Mouse (Mus musculus): ENCODE data around the gene Kmt2c. TPM values are rescaled to one million over a fixed set of nuclear protein-coding genes. Genes with fewer than 3 reads are reported as not detected.

The Kmt2c gene
- polyA plus RNA-seq, 1 experiment from 2014 or later, result 7.0 TPM

DNA sequence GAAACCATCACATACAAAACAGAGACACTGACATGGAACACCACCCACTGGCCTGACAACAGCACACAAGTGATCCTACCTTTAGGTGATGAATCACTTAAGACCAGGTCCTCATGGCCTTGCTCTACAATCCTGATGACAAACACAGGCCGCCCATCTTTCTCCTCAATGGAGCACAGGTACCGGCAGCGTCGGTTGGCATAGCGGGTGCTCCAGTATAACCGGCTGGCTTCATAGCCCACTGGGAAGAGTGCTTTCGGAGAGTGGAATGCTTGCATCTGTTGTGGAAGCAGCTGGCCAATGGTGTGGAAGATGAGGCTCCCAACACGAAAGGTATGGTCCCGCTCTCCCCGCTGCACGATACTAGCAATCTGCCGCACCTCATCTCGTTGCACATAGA, 214.6 kb downstream of the Kmt2c start:
- Histone ChIP-seq H3K4me3 (ENCODE audit: low read depth, low read length) (no peak overlapping the region), H3K4me1 (replicated peaks; ENCODE audit: control insufficient read depth, insufficient read depth, low read length) (no peaks in the 10 kb centered on the region), H3K36me3 (ENCODE audit: control insufficient read depth, insufficient read depth) (peaks cover 79% of the 10 kb centered on the region), H3K9me3 (ENCODE audit: control insufficient read depth) (no peaks in the 10 kb centered on the region), H3K4me2 (replicated peaks; ENCODE audit: low read depth) (no peak overlapping the region), H3K9ac (ENCODE audit: low read depth, low read length) (no peak overlapping the region), H3K27me3 (replicated peaks; ENCODE audit: control insufficient read depth, insufficient read depth, low read length) (no peaks in the 10 kb centered on the region), H3K27ac (ENCODE audit: low read depth, low read length) (no peak overlapping the region)
- ATAC-seq, result no peak
- TF ChIP-seq CTCF (IDR thresholded peaks at IDR 0.05; ENCODE audit: low read depth), result no peak
- WGBS, result 96% methylated on average over 13 of the region's 13 CpGs

DNA sequence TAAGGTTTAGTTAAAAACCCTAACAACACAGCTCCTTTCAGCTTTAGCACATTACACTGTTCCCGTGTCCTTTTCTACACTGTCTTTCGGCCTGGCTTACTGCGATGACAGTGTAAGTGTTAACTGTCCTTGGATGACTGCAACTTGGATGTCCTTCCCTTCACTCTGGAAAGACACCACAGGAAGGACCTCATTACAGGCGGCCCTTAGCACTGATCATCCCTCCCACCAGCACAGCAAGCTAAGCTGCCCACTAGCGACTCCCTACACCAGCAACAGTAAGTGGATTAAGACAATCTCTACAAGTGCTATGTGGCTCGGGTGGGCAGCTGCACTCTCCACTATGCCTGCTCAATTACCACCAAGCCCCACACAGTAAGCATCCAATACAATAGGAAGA, 222.2 kb downstream of the Kmt2c start:
- H3K4me2 ChIP-seq (replicated peaks; ENCODE audit: low read depth), result no peak overlapping the region
- no peaks in the 10 kb centered on the region for H3K4me1 ChIP-seq (replicated peaks; ENCODE audit: control insufficient read depth, insufficient read depth, low read length)
- H3K9ac ChIP-seq (ENCODE audit: low read depth, low read length), result no peak overlapping the region
- no peak for ATAC-seq
- TF ChIP-seq CTCF (IDR thresholded peaks at IDR 0.05; ENCODE audit: low read depth), result no peak
- WGBS, result 88% methylated on average over 6 of the region's 6 CpGs
- H3K27ac ChIP-seq (ENCODE audit: low read depth, low read length), result no peak overlapping the region
- no peaks in the 10 kb centered on the region for H3K27me3 ChIP-seq (replicated peaks; ENCODE audit: control insufficient read depth, insufficient read depth, low read length)
- peaks cover 66% of the 10 kb centered on the region for H3K36me3 ChIP-seq (ENCODE audit: control insufficient read depth, insufficient read depth)
- no peaks in the 10 kb centered on the region for H3K9me3 ChIP-seq (ENCODE audit: control insufficient read depth)
- no peak overlapping the region for H3K4me3 ChIP-seq (ENCODE audit: low read depth, low read length)

DNA sequence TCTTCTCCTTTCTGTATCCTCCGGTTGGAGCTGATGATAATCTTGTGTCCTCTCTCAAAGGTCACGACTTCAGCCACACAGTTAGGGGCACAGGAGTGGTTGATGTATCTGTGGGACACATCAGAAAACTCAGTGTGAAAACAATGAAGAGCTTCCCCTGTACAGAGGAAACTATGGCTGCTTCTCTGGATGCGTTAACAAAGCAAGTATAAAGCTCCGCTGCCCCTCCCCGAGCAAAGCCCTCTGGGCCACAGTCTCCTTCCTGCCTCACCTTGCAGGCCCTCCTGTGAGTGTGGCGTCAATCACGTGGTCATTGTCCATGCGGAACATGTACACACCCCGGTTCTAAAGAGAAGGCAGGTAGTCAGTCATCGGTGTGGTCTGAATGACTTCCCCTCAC, 223.0 kb downstream of the Kmt2c start:
- H3K9ac ChIP-seq (ENCODE audit: low read depth, low read length), result no peak overlapping the region
- no peak for ATAC-seq
- peaks cover 59% of the 10 kb centered on the region for H3K36me3 ChIP-seq (ENCODE audit: control insufficient read depth, insufficient read depth)
- H3K27me3 ChIP-seq (replicated peaks; ENCODE audit: control insufficient read depth, insufficient read depth, low read length), result no peaks in the 10 kb centered on the region
- WGBS, result 85% methylated on average over 10 of the region's 10 CpGs
- no peaks in the 10 kb centered on the region for H3K9me3 ChIP-seq (ENCODE audit: control insufficient read depth)
- no peak overlapping the region for H3K4me3 ChIP-seq (ENCODE audit: low read depth, low read length)
- no peaks in the 10 kb centered on the region for H3K4me1 ChIP-seq (replicated peaks; ENCODE audit: control insufficient read depth, insufficient read depth, low read length)
- no peak for TF ChIP-seq CTCF (IDR thresholded peaks at IDR 0.05; ENCODE audit: low read depth)
- H3K4me2 ChIP-seq (replicated peaks; ENCODE audit: low read depth), result no peak overlapping the region
- H3K27ac ChIP-seq (ENCODE audit: low read depth, low read length), result no peak overlapping the region

DNA sequence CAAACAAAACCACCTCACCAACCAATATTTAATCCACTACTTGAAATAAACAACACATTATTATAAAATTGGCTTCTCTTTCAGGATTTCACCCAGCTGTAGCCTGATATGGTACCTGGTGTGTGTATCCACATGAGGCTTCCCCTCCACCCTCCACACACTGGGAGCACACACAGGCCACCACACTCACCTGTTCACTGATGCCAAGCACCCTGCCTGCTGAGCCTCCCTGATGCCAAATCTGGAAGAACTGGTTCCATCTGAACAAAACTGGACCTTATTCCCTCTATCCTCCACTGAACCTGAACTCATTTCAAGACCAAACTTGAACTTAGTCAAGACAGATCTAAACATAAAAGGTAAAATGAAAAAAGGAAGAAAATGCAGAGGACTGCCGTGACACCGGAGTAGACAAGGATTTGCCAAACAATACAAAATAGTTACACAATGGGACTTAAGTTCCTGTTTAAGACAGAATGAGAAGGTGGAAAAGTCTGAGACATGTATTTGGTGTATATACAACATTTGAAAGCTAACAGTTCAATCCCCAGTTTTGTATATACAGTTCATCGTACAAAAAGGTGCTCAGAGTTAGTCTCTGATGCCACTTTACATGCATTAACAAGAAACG, 230.2 kb downstream of the Kmt2c start:
- H3K36me3 ChIP-seq (ENCODE audit: control insufficient read depth, insufficient read depth), result peaks cover 52% of the 10 kb centered on the region
- WGBS, result 91% methylated on average over 4 of the region's 4 CpGs
- no peaks in the 10 kb centered on the region for H3K4me1 ChIP-seq (replicated peaks; ENCODE audit: control insufficient read depth, insufficient read depth, low read length)
- H3K9ac ChIP-seq (ENCODE audit: low read depth, low read length), result no peak overlapping the region
- H3K4me2 ChIP-seq (replicated peaks; ENCODE audit: low read depth), result no peak overlapping the region
- TF ChIP-seq CTCF (IDR thresholded peaks at IDR 0.05; ENCODE audit: low read depth), result no peak
- H3K9me3 ChIP-seq (ENCODE audit: control insufficient read depth), result no peaks in the 10 kb centered on the region
- H3K27ac ChIP-seq (ENCODE audit: low read depth, low read length), result no peak overlapping the region
- no peak overlapping the region for H3K4me3 ChIP-seq (ENCODE audit: low read depth, low read length)
- H3K27me3 ChIP-seq (replicated peaks; ENCODE audit: control insufficient read depth, insufficient read depth, low read length), result no peaks in the 10 kb centered on the region
- no peak for ATAC-seq

DNA sequence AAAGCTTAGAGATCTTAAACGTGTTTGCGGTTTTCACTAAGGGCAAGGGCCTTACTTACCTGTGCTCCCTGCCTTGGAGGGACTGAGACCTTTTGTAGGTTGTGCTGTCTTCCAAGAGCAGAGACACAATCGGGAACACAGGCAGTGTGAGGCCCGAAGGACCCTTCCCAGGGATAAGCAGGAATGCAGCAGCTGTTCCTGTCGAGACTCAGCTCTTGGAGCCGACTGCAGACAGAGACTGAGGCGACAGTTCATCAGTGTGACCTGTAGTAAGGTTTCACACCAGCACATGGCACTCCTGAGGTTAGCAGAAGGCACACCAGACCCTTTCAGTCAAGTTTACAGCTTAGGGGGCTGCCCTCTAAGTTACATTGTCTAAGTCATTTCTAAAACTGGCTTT, 236.3 kb downstream of the Kmt2c start:
- WGBS, result 75% methylated on average over 7 of the region's 7 CpGs
- Histone ChIP-seq H3K4me2 (replicated peaks; ENCODE audit: low read depth) (no peak overlapping the region), H3K36me3 (ENCODE audit: control insufficient read depth, insufficient read depth) (peaks cover 84% of the 10 kb centered on the region), H3K9me3 (ENCODE audit: control insufficient read depth) (no peaks in the 10 kb centered on the region), H3K27me3 (replicated peaks; ENCODE audit: control insufficient read depth, insufficient read depth, low read length) (no peaks in the 10 kb centered on the region), H3K4me3 (ENCODE audit: low read depth, low read length) (no peak overlapping the region), H3K27ac (ENCODE audit: low read depth, low read length) (no peak overlapping the region), H3K9ac (ENCODE audit: low read depth, low read length) (no peak overlapping the region), H3K4me1 (replicated peaks; ENCODE audit: control insufficient read depth, insufficient read depth, low read length) (no peaks in the 10 kb centered on the region)
- TF ChIP-seq CTCF (IDR thresholded peaks at IDR 0.05; ENCODE audit: low read depth), result no peak
- ATAC-seq, result no peak

DNA sequence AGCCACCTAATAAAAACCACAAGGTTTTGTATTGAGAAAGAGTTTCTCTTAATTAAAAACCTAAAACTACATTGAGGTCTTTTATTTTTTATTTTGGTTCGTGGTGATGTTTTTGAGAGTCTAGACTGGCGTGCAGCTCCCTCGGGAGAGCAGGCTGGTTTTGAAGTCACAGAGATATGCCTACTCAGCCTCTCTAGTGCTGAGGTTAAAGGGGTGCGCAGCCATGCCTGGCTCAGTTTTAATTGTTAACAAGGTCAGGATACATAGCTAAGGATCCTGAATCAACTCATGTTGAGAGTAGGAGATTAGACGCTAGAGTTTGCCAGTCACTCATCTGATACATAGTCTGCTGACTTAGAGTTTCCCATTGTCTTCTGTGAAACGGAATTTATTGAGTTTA, 237.1 kb downstream of the Kmt2c start:
- Histone ChIP-seq H3K27me3 (replicated peaks; ENCODE audit: control insufficient read depth, insufficient read depth, low read length) (no peaks in the 10 kb centered on the region), H3K9ac (ENCODE audit: low read depth, low read length) (no peak overlapping the region), H3K9me3 (ENCODE audit: control insufficient read depth) (no peaks in the 10 kb centered on the region), H3K4me2 (replicated peaks; ENCODE audit: low read depth) (no peak overlapping the region), H3K27ac (ENCODE audit: low read depth, low read length) (no peak overlapping the region), H3K36me3 (ENCODE audit: control insufficient read depth, insufficient read depth) (peaks cover 79% of the 10 kb centered on the region), H3K4me3 (ENCODE audit: low read depth, low read length) (no peak overlapping the region), H3K4me1 (replicated peaks; ENCODE audit: control insufficient read depth, insufficient read depth, low read length) (no peaks in the 10 kb centered on the region)
- no peak for TF ChIP-seq CTCF (IDR thresholded peaks at IDR 0.05; ENCODE audit: low read depth)
- no peak for ATAC-seq
- 82% methylated on average over 6 of the region's 6 CpGs for WGBS

DNA sequence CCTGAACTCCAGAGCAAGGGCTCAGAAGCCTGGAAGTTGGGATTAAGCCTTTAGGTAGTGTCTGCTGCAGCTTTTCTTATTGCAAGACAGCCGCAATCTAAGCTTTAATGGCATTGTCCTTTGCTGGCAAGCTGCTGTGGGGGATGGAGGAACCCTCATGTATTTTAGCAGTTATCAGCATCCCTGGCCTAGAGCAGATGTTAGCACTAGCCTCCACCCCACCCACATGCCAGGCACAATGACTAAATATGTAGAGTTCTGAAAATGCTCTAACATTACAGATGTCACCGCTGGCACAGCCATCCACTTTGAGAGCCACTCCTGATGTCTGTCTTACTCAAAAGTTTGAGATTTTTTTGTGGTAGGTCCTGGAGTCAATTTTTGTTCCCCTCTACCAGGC, 241.9 kb downstream of the Kmt2c start:
- 0 out of 2 replicates have a peak, but pooled peaks cover 8% of the 10 kb centered on the region for H3K4me1 ChIP-seq (replicated peaks; ENCODE audit: control insufficient read depth, insufficient read depth, low read length)
- H3K4me2 ChIP-seq (replicated peaks; ENCODE audit: low read depth), result no peak overlapping the region
- no peaks in the 10 kb centered on the region for H3K27me3 ChIP-seq (replicated peaks; ENCODE audit: control insufficient read depth, insufficient read depth, low read length)
- no peak for TF ChIP-seq CTCF (IDR thresholded peaks at IDR 0.05; ENCODE audit: low read depth)
- peaks cover 56% of the 10 kb centered on the region for H3K36me3 ChIP-seq (ENCODE audit: control insufficient read depth, insufficient read depth)
- no peak overlapping the region for H3K4me3 ChIP-seq (ENCODE audit: low read depth, low read length)
- WGBS, result 90% methylated on average over 2 of the region's 2 CpGs
- no peak for ATAC-seq
- no peak overlapping the region for H3K27ac ChIP-seq (ENCODE audit: low read depth, low read length)
- H3K9ac ChIP-seq (ENCODE audit: low read depth, low read length), result no peak overlapping the region
- H3K9me3 ChIP-seq (ENCODE audit: control insufficient read depth), result no peaks in the 10 kb centered on the region
